Mouse (Mus musculus): ENCODE results near the gene Snrpg.

DNA sequence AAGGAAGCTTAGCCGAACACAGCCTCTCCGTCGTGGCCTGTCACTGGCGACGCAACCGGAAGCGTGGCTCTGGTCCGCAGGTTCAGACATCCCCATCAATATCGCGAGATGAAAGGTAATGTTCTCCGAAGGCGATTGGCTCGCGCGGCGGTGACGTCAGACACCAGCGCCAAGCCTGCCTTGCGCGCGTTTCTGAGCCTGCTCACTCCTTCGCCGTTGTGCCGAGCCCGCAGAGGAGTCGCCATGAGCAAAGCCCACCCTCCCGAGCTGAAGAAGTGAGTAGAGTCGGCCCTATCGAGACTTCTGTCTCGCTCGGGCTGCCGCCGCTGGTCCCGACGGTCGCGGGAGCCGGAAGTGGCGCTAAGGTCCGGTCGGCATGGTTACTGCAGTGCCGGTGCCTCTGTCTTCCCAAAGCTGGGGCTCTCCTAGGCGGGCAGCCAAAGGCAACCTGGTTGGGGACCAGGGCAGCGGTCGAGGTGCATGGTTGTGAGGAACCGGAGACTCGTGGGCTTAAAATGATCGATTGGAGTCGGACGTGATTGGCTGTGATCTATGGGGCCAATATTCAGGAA is 322 bp downstream of the Snrpg start:
- TF ChIP-seq CTCF (IDR thresholded peaks at IDR 0.05; ENCODE audit: borderline replicate concordance, insufficient read depth, low read depth, low read length) (no peak), POLR2A (IDR thresholded peaks at IDR 0.05; ENCODE audit: borderline replicate concordance, insufficient read depth, low read length) (peak; percentile 96)
